Mouse (Mus musculus) kidney, postnatal 4 days (tissue): ENCODE measurements at regions not wholly inside any gene's neighbourhood (a gene's known extent, or its start where the extent isn't known, plus 50 kb on each side); places are given as distances from the start of the nearest gene placed in this dataset.

Experiments
- DNase-seq, 2 experiments: peaks; one replicate each; pipeline ENCODE4 v3.0.0; 2021; ENCODE audit warnings: mixed read lengths in 2 of 2

GRCm38 (mm10) chr14:25345995-25346394, 113.0 kb upstream of the Zmiz1 start:
- DNase-seq = no peak

GRCm38 (mm10) chr14:25346813-25347610, 112.0 kb upstream of the Zmiz1 start:
- no peak for DNase-seq

DNA sequence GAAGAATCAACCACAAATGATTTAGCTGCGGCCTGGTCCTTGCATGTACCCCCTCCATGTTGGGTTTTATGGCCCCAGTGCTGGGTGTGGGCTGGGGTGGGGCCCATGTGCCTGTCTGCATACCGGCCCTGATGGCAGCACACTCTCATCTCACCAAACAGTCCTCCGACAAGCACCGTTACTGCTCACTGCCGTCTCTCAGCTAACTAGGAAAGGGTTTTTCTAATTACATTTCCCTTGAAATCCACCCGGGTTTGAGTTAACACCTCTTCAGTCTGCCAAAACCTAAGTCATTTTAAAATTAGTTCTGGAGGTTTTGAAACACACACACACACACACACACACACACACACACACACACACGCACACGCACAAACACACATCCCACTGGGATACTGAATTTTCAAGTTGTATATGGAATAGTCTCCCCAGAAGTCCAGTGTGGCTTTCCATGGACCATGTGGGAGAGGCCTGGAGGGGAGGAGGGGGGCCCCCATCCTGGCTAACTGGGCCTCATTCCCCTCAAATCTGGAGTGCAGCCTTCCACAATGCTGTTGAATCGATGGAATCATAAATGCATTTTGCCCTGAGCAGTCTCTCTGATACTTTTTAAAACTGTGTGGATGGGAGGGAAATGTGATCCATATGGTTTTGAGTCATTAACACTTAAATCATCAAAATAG, 108.6 kb upstream of the Zmiz1 start:
- DNase-seq = no peak

- DNase-seq = peak; percentile 77 to 82
These were observed 105.2 kb upstream of the Zmiz1 start for GRCm38 (mm10) chr14:25353804-25354203.

DNA sequence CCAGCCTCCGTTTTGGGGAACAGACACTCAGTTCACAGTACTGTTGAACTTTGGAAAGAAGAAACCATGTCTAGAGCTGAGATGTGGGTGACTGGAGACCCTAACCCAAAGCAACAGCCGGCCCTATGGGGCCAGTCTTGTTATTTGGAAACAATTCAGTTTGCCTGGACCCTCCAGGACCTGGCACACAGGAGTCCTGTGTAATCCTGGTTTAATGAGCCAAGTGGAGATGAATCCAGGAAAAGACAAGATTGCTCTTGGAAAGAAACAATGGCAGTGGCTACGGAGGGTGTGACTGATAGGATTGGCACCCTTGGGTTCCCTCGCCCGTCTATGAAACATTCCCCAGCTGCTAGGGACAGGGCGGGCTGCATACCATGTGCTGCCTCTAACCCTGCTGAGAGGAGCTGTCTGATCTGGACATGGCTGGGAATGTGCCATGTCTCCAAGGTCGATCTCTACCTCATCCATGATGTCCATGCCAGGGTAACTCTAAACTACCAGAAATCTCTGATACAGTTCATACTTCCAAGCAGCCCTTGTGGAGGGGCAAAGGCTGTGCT, 104.6 kb upstream of the Zmiz1 start:
- no peak for DNase-seq

DNA sequence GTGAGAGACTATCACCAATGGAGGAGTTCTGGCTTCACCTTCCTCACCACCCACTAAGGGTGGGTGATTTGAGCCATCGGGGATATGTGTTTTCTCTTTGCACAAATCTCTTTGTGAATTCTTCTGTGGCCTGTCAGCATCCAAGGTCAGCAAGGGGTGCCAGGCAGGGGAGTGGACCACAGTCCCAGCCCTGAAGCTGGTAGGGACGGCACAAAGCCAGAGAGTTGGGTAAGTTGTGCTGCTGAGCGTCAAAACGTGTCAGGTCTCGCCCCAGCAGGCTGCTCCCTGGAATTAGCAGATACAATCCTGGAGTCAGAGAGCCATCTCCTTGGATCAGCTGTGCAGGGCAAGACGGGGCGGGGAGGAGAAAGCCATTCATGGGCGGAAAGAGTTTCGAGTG, 101.2 kb upstream of the Zmiz1 start:
- no peak for DNase-seq

DNA sequence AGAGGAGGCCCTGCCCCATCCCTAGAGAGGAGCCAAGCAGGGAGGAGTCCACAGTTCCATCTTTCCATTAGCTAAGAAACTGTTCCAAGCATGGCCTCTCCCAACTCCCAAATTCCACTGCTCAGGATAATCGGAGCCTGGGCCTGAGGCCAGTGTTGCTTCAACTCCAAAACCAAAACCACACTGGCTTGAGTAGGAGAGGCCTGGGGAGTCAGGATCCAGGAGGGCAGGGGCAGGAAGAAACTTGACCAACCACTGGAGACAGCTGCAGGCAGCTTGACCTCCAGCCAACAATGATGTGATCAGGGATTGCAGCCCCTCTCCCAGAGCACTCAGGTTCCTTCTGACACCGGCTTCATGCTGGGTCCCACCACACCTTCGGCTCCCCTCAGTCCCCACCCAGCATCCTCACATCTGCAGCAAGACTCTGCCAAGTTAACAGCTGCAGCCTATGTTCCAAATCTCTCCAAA, 99.1 kb upstream of the Zmiz1 start:
- peak in 1 of 2 experiments; percentile 38 for DNase-seq

- no peak for DNase-seq
These were observed 98.3 kb upstream of the Zmiz1 start for GRCm38 (mm10) chr14:25360726-25361125.

DNA sequence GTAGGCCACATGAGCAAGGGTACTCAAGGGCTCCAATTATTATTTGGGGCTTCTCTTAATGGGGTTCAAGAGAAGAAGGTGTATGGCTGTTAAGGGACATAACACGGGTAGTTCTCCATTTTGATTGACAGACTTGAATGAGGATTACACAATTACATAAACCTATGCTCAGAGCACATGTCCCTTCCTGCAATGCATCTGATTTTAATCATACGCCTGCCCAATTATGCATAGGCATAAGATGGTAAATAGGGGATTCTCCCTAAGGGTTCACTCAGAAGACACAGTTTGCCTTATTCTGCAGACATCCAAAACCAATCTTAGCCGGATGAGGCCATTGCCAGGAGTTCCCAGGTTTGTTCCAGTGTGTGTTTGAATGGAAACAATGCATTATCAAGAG, 97.9 kb upstream of the Zmiz1 start:
- no peak for DNase-seq

GRCm38 (mm10) chr14:25362771-25363170, 96.2 kb upstream of the Zmiz1 start:
- DNase-seq = no peak

- peak in 1 of 2 experiments; percentile 46 for DNase-seq
These were observed 93.7 kb upstream of the Zmiz1 start for GRCm38 (mm10) chr14:25365226-25365800.

- no peak for DNase-seq
These were observed 93.0 kb upstream of the Zmiz1 start for GRCm38 (mm10) chr14:25366009-25366408.

GRCm38 (mm10) chr14:25370306-25371020, 88.5 kb upstream of the Zmiz1 start:
- no peak for DNase-seq

- no peak for DNase-seq
These were observed 88.0 kb upstream of the Zmiz1 start for GRCm38 (mm10) chr14:25371021-25371400.

GRCm38 (mm10) chr14:25371661-25372060, 87.3 kb upstream of the Zmiz1 start:
- peak; percentile 66 to 79 for DNase-seq

- DNase-seq = peak in 1 of 2 experiments; percentile 35
These were observed 86.4 kb upstream of the Zmiz1 start for GRCm38 (mm10) chr14:25372581-25372980.

DNA sequence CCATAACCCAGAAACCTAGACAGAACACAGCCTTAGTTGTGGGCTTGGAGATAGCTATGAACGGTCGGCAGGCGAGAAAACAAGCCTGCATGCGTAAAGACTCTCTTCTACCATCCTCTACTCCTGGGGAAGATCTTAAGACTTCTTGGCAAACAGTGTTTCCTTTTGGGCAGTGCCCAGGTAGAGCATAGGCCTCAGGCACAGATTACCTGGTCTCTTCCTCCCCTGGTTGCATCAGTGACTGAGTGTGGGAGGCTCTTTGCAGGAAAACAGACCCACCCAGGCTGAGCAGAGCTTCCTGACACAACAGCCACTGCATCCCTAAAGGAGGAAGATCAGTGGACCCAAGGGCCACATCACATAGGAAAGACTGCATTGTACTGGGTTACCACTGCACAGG, 85.8 kb upstream of the Zmiz1 start:
- no peak for DNase-seq

DNA sequence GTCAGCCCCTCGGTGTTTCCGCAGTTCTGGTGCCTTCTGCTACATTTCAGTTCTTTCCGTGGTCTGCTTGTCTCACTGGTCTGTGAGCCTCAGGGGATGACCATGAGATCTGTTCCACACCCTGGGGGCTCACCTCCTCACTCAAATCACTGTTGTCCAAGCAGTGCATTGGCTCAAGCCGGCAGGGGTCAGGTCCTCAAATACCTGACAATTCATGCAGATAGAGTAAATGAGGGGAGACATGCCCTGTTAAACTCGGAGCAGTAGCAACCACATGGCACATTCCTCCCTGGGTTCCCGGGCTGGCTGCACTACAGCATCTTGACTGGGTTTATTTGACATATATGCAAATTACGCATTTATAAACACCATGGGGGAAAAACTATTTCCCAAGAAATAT, 84.0 kb upstream of the Zmiz1 start:
- DNase-seq = peak; percentile 34 to 64

- no peak for DNase-seq
These were observed 81.9 kb upstream of the Zmiz1 start for GRCm38 (mm10) chr14:25377091-25377490.

DNA sequence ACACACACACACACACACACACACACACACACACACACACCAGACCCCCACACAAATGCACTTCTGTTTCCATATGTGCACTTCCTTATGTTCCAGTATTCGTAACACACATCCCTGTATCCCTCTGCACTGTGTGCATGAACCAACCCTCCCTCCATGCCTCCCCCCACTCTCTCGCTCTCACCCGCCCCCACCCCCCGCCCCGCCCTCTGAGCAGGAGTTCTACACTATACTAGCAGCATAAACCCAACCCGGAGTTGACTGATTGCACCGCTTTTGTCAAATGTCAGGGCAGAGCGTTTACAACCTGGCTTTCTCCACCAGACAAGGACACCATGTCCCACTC, 81.5 kb upstream of the Zmiz1 start:
- no peak for DNase-seq

DNA sequence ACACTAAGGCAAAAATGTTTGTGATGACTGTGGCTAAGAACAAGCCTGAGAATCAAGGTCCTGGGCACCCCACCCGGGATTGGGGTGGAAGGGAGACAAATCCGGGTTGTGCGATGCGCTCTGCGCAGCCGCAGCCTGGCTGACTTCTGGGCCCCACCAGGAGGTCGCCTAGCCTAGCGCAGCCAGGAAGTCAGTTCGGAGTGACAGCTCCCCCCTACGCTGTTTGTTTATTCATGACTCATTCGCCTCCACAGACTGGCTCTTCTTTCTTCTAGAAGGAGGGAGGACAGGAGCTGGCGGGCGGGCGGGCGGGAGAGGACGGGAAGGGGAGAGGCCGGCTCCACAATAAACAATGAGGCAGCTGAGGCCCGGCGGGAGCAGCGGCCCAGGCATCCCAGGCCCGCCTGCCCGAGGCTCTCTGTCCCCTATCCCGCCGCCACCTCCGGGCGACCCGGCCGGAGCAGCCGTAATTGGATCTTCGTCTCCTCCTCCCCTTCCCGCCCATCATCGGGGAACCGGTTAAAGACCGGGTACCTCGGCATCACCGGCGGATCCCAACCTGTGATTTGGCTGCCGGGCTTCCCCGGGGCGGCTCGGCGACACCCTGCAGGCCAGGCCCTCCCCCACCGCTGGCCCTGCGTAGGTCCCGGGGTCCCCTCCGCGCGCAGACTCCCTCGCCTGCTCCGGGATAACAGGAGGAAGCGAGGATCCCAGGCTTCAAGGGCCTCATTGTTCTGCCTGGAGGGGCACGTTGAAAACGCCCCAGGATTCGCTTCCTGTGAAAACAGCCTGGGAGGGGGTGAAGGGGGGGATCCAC, 80.9 kb upstream of the Zmiz1 start:
- DNase-seq = peak; percentile 86 to 92

- peak; percentile 56 to 68 for DNase-seq
These were observed 80.2 kb upstream of the Zmiz1 start for GRCm38 (mm10) chr14:25378717-25379224.
